Mouse (Mus musculus) CD4-positive naive resting alpha-beta T cell, adult 57 days (primary cell): ENCODE data around the gene Zfp558. TPM values are rescaled to one million over a fixed set of nuclear protein-coding genes. Genes with fewer than 3 reads are reported as not detected.

Source experiments
- total RNA-seq: library from RNA; stranded (reverse); gene quantifications from one replicate; pipeline ENCODE4 v1.2.4, GENCODE M21; 2023

Gene Zfp558
- total RNA-seq = 3.7 TPM

DNA sequence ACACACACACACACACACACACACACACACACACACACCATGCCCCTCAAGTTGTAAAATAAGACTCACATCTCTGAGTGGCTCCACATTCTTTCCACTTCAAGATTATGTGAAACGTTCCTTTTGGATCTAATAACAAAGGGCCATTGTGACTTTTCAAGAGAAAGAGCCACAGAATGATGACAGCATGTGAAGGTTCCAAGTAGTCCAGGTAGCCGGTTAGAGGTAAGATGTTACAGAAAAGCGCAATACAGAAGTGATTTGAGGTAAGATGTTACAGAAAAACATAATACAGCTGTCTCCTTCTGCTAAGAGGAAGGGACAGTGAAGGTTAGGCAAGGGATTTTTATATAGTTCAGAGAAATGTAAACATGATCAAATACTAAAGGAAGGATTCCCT, at the start of gene Zfp558, which contains the start of gene Mbd3l1:
Gene Zfp558, minus strand, starts transcription at position 101 of the 400 bp plus-strand sequence.
Gene Mbd3l1, plus strand, starts transcription at position 192 of the 400 bp plus-strand sequence.

DNA sequence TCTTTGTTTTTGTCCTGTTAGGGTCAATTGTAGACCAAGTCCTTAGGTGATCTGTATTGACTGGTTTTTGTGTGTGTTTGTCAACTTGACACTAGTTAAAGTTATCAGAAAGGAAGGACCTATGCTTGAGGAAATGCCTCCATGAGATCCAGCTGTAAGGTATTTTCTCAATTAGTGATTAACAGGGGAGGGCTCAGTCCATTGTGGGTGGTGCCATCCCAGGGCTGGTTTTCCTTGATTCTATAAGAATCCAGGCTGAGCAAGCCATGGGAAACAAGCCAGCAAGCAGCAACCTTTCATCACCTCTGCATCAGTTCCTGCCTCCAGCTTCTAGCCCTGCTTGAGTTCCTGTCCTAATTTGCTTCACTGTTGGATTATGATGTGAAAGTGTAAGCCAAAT, 47.7 kb downstream of the Zfp558 start, which contains the start of gene Mbd3l2:
Gene Mbd3l2, plus strand, starts transcription at position 301 of the 400 bp plus-strand sequence.

Other genes with a start within 250 kb of the Zfp558 start
- gene Chordc1, start 186.1 kb downstream of the Zfp558 start, total RNA-seq = 106 TPM
- gene Naalad2, start 75.3 kb downstream of the Zfp558 start, total RNA-seq = not detected
- not detected for gene Ubtfl1, start 73.8 kb downstream of the Zfp558 start, total RNA-seq
- not detected for gene Mbd3l2, start 47.6 kb downstream of the Zfp558 start, total RNA-seq
- gene Mbd3l1, start 91 bp upstream of the Zfp558 start, total RNA-seq = not detected
- gene Muc16, start 196.3 kb upstream of the Zfp558 start, total RNA-seq = 2.3 TPM